Mouse (Mus musculus): ENCODE measurements at regions not wholly inside any gene's neighbourhood (a gene's known extent, or its start where the extent isn't known, plus 50 kb on each side); places are given as distances from the start of the nearest gene placed in this dataset.

DNA sequence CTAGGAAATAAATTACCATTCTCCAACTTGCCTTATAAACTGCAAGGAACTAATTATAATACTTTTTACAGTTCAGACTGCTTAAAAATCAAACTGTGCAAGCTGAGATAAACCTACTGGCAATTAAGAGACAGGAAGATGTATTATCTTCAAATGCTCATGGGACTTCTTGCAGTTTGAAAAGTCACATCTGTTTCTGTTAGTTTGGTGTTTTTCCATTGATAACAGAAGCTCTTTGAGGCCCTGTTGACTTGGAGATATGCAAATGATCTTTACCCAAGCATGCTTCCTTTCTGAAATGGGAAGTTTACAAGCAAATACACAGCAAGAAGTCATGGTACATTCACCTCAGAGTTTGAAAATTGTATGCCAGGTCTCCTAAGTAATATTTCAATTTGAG is 605.7 kb upstream of the Amot start:
- TF ChIP-seq GATA1 (IDR thresholded peaks at IDR 0.05; ENCODE audit: low read length): peak; percentile 79

DNA sequence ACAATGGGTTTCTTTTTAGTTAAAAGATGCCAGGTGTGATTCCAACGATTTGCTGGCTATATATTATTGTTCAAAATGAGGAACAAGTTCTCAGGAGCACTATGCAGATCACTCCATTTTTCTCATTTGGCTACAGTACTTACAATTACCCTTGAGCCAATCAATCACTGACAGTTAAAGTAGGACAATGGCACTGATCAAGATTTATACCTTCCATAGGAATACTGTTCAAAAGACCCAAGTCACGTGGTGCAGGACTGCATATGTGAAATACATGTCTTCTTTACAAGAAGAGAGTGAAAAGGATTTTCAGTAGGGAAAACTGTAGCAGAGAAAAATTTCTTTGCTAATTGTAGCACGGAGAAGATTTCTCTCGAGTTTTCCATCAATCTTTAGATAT is 604.9 kb upstream of the Amot start:
- TF ChIP-seq GATA1 (IDR thresholded peaks at IDR 0.05; ENCODE audit: low read length): no peak
